In genomic region chr5:118532125-118532524, GRCm38 (mm10) we compare ENCODE assay signal across 15 mouse cellular contexts. TPM values are rescaled to one million over a fixed set of nuclear protein-coding genes. Genes with fewer than 3 reads are reported as not detected.
DNase-seq lines count a peak whose midpoint lies in the region; ATAC-seq and TF ChIP-seq lines count a peak whose summit lies in the region.
"Had no signal": no experiment of that assay in that cellular context is flagged by ENCODE, and none has a peak within 500 bp of the region (broad histone marks: within the 10 kb centered on the region; RNA-seq: fewer than 3 reads in every experiment).

No protein-coding gene starts in this region.

- DNase-seq in forebrain, embryonic 10.5 days (ENCODE audit: extremely low spot score, low spot score), result no peak
- DNase-seq in forebrain, embryonic 11.5 days (ENCODE audit: low spot score), result no peak
- peak; percentile 17 for DNase-seq in retina, postnatal 1 day
- no peak for DNase-seq in retina, embryonic 14.5 days (ENCODE audit: low spot score)
- DNase-seq in hindbrain, postnatal 0 days (ENCODE audit: low spot score), result no peak
- no peak for DNase-seq in gastrocnemius, adult 2 months
- DNase-seq: adrenal gland, postnatal 14 days; gastrocnemius, postnatal 36 days; heart, postnatal 14 days; kidney, adult 11 months; lung, postnatal 4 days had no signal

- no peak for TF ChIP-seq CTCF in hindbrain, postnatal 0 days (IDR thresholded peaks at IDR 0.05; ENCODE audit: low read depth)
- no peak for TF ChIP-seq CTCF in gastrocnemius, adult 2 months (IDR thresholded peaks at IDR 0.05)

- no peak overlapping the region for H3K9ac ChIP-seq in forebrain, embryonic 11.5 days (ENCODE audit: low read length)
- H3K9ac ChIP-seq in hindbrain, postnatal 0 days (replicated peaks; ENCODE audit: low read length), result no peak overlapping the region
- H3K9ac ChIP-seq in neural tube, embryonic 15.5 days (replicated peaks), result no peak overlapping the region
- H3K9ac ChIP-seq: liver, embryonic 14.5 days had no signal

- H3K4me2 ChIP-seq in forebrain, embryonic 11.5 days (ENCODE audit: low read depth, low read length, severe bottlenecking), result no peak overlapping the region
- no peak overlapping the region for H3K4me2 ChIP-seq in hindbrain, postnatal 0 days (ENCODE audit: low read depth, low read length)
- H3K4me2 ChIP-seq in neural tube, embryonic 15.5 days, result peak overlapping the region; percentile 13; the same call in 1 of the 2 replicates

- no peaks in the 10 kb centered on the region for H3K36me3 ChIP-seq in forebrain, embryonic 10.5 days (replicated peaks)
- H3K36me3 ChIP-seq in forebrain, embryonic 11.5 days (ENCODE audit: control insufficient read depth, insufficient read depth, low read length), result no peaks in the 10 kb centered on the region
- H3K36me3 ChIP-seq in hindbrain, postnatal 0 days (ENCODE audit: insufficient read depth, low read length), result no peaks in the 10 kb centered on the region
- H3K36me3 ChIP-seq in neural tube, embryonic 15.5 days, result no peaks in the 10 kb centered on the region

- no peaks in the 10 kb centered on the region for H3K9me3 ChIP-seq in forebrain, embryonic 10.5 days
- H3K9me3 ChIP-seq in forebrain, embryonic 11.5 days (ENCODE audit: control insufficient read depth, low read length), result no peaks in the 10 kb centered on the region
- H3K9me3 ChIP-seq in hindbrain, postnatal 0 days (ENCODE audit: low read length), result no peaks in the 10 kb centered on the region
- H3K9me3 ChIP-seq in neural tube, embryonic 15.5 days (replicated peaks), result no peaks in the 10 kb centered on the region

- 20% methylated on average over 13 of the region's 13 CpGs for WGBS in forebrain, embryonic 10.5 days
- WGBS in forebrain, embryonic 11.5 days, result 17% methylated on average over 13 of the region's 13 CpGs
- 13% methylated on average over 13 of the region's 13 CpGs for WGBS in hindbrain, postnatal 0 days
- 4% methylated on average over 13 of the region's 13 CpGs for WGBS in neural tube, embryonic 15.5 days

- H3K4me1 ChIP-seq in forebrain, embryonic 10.5 days, result peaks cover 49% of the 10 kb centered on the region
- H3K4me1 ChIP-seq in forebrain, embryonic 11.5 days (replicated peaks; ENCODE audit: control insufficient read depth, insufficient read depth, low read length), result peaks cover 5% of the 10 kb centered on the region
- H3K4me1 ChIP-seq in hindbrain, postnatal 0 days (ENCODE audit: insufficient read depth, low read length), result no peaks in the 10 kb centered on the region
- H3K4me1 ChIP-seq in neural tube, embryonic 15.5 days, result peaks cover 11% of the 10 kb centered on the region

- ATAC-seq in forebrain, embryonic 11.5 days (replicated peaks; ENCODE audit: low FRiP score), result no peak
- peak; percentile 38; the same call in 1 of the 2 replicates for ATAC-seq in hindbrain, postnatal 0 days
- ATAC-seq in neural tube, embryonic 15.5 days (ENCODE audit: low FRiP score), result no peak
- no peak for ATAC-seq in monocyte, adult 5-6 weeks (replicated peaks; ENCODE audit: insufficient number of reproducible peaks, low FRiP score, low TSS enrichment, poor library complexity, severe bottlenecking)
- ATAC-seq: midbrain, embryonic 16.5 days had no signal

- H3K4me3 ChIP-seq in forebrain, embryonic 10.5 days, result no peak overlapping the region; the same call in 1 of the 2 replicates
- H3K4me3 ChIP-seq in forebrain, embryonic 11.5 days (ENCODE audit: low read depth, low read length), result no peak overlapping the region
- H3K4me3 ChIP-seq in hindbrain, postnatal 0 days (ENCODE audit: low read length), result no peak overlapping the region
- no peak overlapping the region for H3K4me3 ChIP-seq in neural tube, embryonic 15.5 days (replicated peaks)
- H3K4me3 ChIP-seq in gastrocnemius, adult 2 months, result no peak overlapping the region

- intact Hi-C loops in gastrocnemius, adult 2 months (cut with DNase I), result no loop called here

- peaks cover 61% of the 10 kb centered on the region for H3K27me3 ChIP-seq in forebrain, embryonic 10.5 days (ENCODE audit: poor library complexity, severe bottlenecking)
- no peaks in the 10 kb centered on the region; the same call in 1 of the 2 replicates for H3K27me3 ChIP-seq in forebrain, embryonic 11.5 days (ENCODE audit: control insufficient read depth, insufficient read depth, low read length)
- H3K27me3 ChIP-seq in hindbrain, postnatal 0 days (ENCODE audit: insufficient read depth, low read length), result no peaks in the 10 kb centered on the region
- no peaks in the 10 kb centered on the region for H3K27me3 ChIP-seq in neural tube, embryonic 15.5 days (replicated peaks)

- H3K27ac ChIP-seq in forebrain, embryonic 10.5 days, result peak overlapping the region; percentile 65
- H3K27ac ChIP-seq in forebrain, embryonic 11.5 days (ENCODE audit: low read depth, low read length), result no peak overlapping the region
- H3K27ac ChIP-seq in hindbrain, postnatal 0 days, result no peak overlapping the region
- H3K27ac ChIP-seq in neural tube, embryonic 15.5 days (replicated peaks), result no peak overlapping the region
- H3K27ac ChIP-seq in gastrocnemius, adult 2 months, result no peak overlapping the region
- H3K27ac ChIP-seq: liver, embryonic 14.5 days had no signal

RNA-seq across cellular contexts. Expression of gene Med13l, which starts 28.4 kb away (rescaled TPM):
- polyA plus RNA-seq in forebrain, embryonic 10.5 days (2016; fragmentation: Nextera tagmentation; extraction: Ambion mirVana), result 10.5 and 11.2 TPM in 2 replicates
- polyA plus RNA-seq in forebrain, embryonic 11.5 days (2014; fragmentation: Nextera tagmentation; extraction: Ambion mirVana), result 15.1 and 15.5 TPM in 2 replicates
- 27.1 and 28.9 TPM in 2 replicates for total RNA-seq in hindbrain, postnatal 0 days (2014; rRNA removed)
- 9.8 and 11.3 TPM in 2 replicates for polyA plus RNA-seq in hindbrain, postnatal 0 days (2015; fragmentation: Nextera tagmentation; extraction: Ambion mirVana)
- 11.5 and 12.3 TPM in 2 replicates for polyA plus RNA-seq in neural tube, embryonic 15.5 days (2015; fragmentation: Nextera tagmentation; extraction: Ambion mirVana)
- total RNA-seq in monocyte, adult 5-6 weeks (2017), result 38.0 to 65.2 TPM (median 41.5 TPM) in 3 replicates
- 10 to 100 TPM; 21.5 to 28.3 TPM for total RNA-seq in gastrocnemius, adult 2 months (2021)
